In genomic region chr3:57562996-57563506, GRCm38 (mm10) we compare ENCODE assay signal across 20 mouse cellular contexts. TPM values are rescaled to one million over a fixed set of nuclear protein-coding genes. Genes with fewer than 3 reads are reported as not detected.
A peak's percentile ranks its signal among the peaks of the same experiment; 100 is the strongest.
DNase-seq lines count a peak whose midpoint lies in the region; ATAC-seq and TF ChIP-seq lines count a peak whose summit lies in the region.
"Had no signal": no experiment of that assay in that cellular context is flagged by ENCODE, and none has a peak within 500 bp of the region (broad histone marks: within the 10 kb centered on the region; RNA-seq: fewer than 3 reads in every experiment).

No protein-coding gene starts in this region.

- no peak for TF ChIP-seq POLR2A in brain, embryonic 14.5 days (IDR thresholded peaks at IDR 0.05; ENCODE audit: borderline replicate concordance, extremely low read depth, insufficient read depth, insufficient read length, poor library complexity, severe bottlenecking)

- DNase-seq in forebrain, embryonic 14.5 days (ENCODE audit: low spot score): peak; percentile 16
- no peak for DNase-seq in kidney, postnatal 0 days (ENCODE audit: low spot score)
- DNase-seq in kidney, adult 8-10 months: no peak
- DNase-seq in brain, embryonic 14.5 days (ENCODE audit: low read depth): peak; percentile 52
- DNase-seq in T-cell, adult 2 months (ENCODE audit: low spot score): no peak
- no peak for DNase-seq in layer of hippocampus, adult 9-11 months
- DNase-seq: adrenal gland, postnatal 36 days; cerebellum, adult 8-10 months; kidney, postnatal 10 days; lung, embryonic 14.5 days; right cerebral cortex, postnatal 14 days; thymus, postnatal 14 days had no signal

- no peak overlapping the region for H3K4me2 ChIP-seq in forebrain, embryonic 14.5 days (ENCODE audit: low read length)
- H3K4me2 ChIP-seq in forebrain, embryonic 16.5 days (ENCODE audit: low read length): no peak overlapping the region
- H3K4me2 ChIP-seq in kidney, postnatal 0 days (ENCODE audit: low read length): no peak overlapping the region
- H3K4me2 ChIP-seq in limb, embryonic 12.5 days: no peak overlapping the region
- H3K4me2 ChIP-seq: hindbrain, embryonic 13.5 days; lung, embryonic 14.5 days had no signal

- ATAC-seq in forebrain, embryonic 14.5 days: no peak
- ATAC-seq in forebrain, embryonic 16.5 days: no peak
- no peak for ATAC-seq in kidney, postnatal 0 days (replicated peaks; ENCODE audit: low FRiP score, low read depth)
- no peak for ATAC-seq in limb, embryonic 12.5 days (ENCODE audit: insufficient number of reproducible peaks, insufficient read depth, low FRiP score, low TSS enrichment, low read depth)
- ATAC-seq: activated CD4-positive, CD25-positive, alpha-beta regulatory T cell, adult 4 months had no signal

- no peak overlapping the region for H3K4me3 ChIP-seq in forebrain, embryonic 14.5 days (ENCODE audit: low read depth, low read length)
- H3K4me3 ChIP-seq in forebrain, embryonic 16.5 days (replicated peaks; ENCODE audit: low read length): no peak overlapping the region
- no peak overlapping the region for H3K4me3 ChIP-seq in kidney, postnatal 0 days (replicated peaks; ENCODE audit: low read depth, low read length)
- H3K4me3 ChIP-seq in limb, embryonic 12.5 days (replicated peaks): no peak overlapping the region
- H3K4me3 ChIP-seq: hindbrain, embryonic 13.5 days; left cerebral cortex, adult 2 months; megakaryocyte, embryonic 14.5 days had no signal

- TF ChIP-seq CTCF in kidney, postnatal 0 days (IDR thresholded peaks at IDR 0.05; ENCODE audit: low read depth): no peak
- no peak for TF ChIP-seq CTCF in brain, embryonic 14.5 days (IDR thresholded peaks at IDR 0.05; ENCODE audit: borderline replicate concordance, extremely low read depth, insufficient read depth, insufficient read length)

- H3K9ac ChIP-seq in forebrain, embryonic 14.5 days (ENCODE audit: low read length): no peak overlapping the region
- H3K9ac ChIP-seq in forebrain, embryonic 16.5 days (replicated peaks; ENCODE audit: low read depth, low read length): no peak overlapping the region
- no peak overlapping the region for H3K9ac ChIP-seq in kidney, postnatal 0 days (ENCODE audit: low read depth, low read length)
- no peak overlapping the region for H3K9ac ChIP-seq in limb, embryonic 12.5 days (replicated peaks)
- H3K9ac ChIP-seq: hindbrain, embryonic 13.5 days; lung, embryonic 14.5 days had no signal

- 68% methylated on average over 6 of the region's 6 CpGs for WGBS in forebrain, embryonic 14.5 days
- 55% methylated on average over 6 of the region's 6 CpGs for WGBS in forebrain, embryonic 16.5 days
- WGBS in kidney, postnatal 0 days: 74% methylated on average over 6 of the region's 6 CpGs
- 62% methylated on average over 6 of the region's 6 CpGs for WGBS in limb, embryonic 12.5 days

- H3K4me1 ChIP-seq in forebrain, embryonic 14.5 days (ENCODE audit: control insufficient read depth, insufficient read depth, low read length): no peaks in the 10 kb centered on the region
- H3K4me1 ChIP-seq in forebrain, embryonic 16.5 days (replicated peaks; ENCODE audit: control insufficient read depth, insufficient read depth, low read length): no peaks in the 10 kb centered on the region
- H3K4me1 ChIP-seq in kidney, postnatal 0 days (replicated peaks; ENCODE audit: insufficient read depth, low read length): no peaks in the 10 kb centered on the region
- H3K4me1 ChIP-seq in limb, embryonic 12.5 days (replicated peaks): peaks cover 11% of the 10 kb centered on the region
- H3K4me1 ChIP-seq: hindbrain, embryonic 13.5 days; megakaryocyte, embryonic 14.5 days had no signal

- no peak overlapping the region for H3K27ac ChIP-seq in forebrain, embryonic 14.5 days (ENCODE audit: low read depth, low read length)
- H3K27ac ChIP-seq in forebrain, embryonic 16.5 days (ENCODE audit: low read length): no peak overlapping the region
- H3K27ac ChIP-seq in kidney, postnatal 0 days: peak overlapping the region; percentile 42; the same call in 1 of the 2 replicates
- H3K27ac ChIP-seq in limb, embryonic 12.5 days: peak overlapping the region; percentile 46
- H3K27ac ChIP-seq: hindbrain, embryonic 13.5 days; left cerebral cortex, adult 2 months; stomach, postnatal 0 days had no signal

- H3K9me3 ChIP-seq in forebrain, embryonic 14.5 days (replicated peaks; ENCODE audit: control insufficient read depth, low read length): no peaks in the 10 kb centered on the region
- H3K9me3 ChIP-seq in forebrain, embryonic 16.5 days (ENCODE audit: control insufficient read depth, low read length): no peaks in the 10 kb centered on the region
- no peaks in the 10 kb centered on the region for H3K9me3 ChIP-seq in kidney, postnatal 0 days (replicated peaks; ENCODE audit: low read length)
- H3K9me3 ChIP-seq in limb, embryonic 12.5 days: no peaks in the 10 kb centered on the region
- H3K9me3 ChIP-seq: hindbrain, embryonic 13.5 days had no signal

- no peaks in the 10 kb centered on the region for H3K27me3 ChIP-seq in forebrain, embryonic 14.5 days (replicated peaks; ENCODE audit: control insufficient read depth, insufficient read depth, low read length)
- H3K27me3 ChIP-seq in forebrain, embryonic 16.5 days (replicated peaks; ENCODE audit: control insufficient read depth, insufficient read depth, low read length): no peaks in the 10 kb centered on the region
- no peaks in the 10 kb centered on the region for H3K27me3 ChIP-seq in kidney, postnatal 0 days (ENCODE audit: insufficient read depth, low read length)
- no peaks in the 10 kb centered on the region for H3K27me3 ChIP-seq in limb, embryonic 12.5 days
- H3K27me3 ChIP-seq: CH12.LX; hindbrain, embryonic 13.5 days had no signal

- H3K36me3 ChIP-seq in forebrain, embryonic 14.5 days (ENCODE audit: control insufficient read depth, insufficient read depth, low read length): no peaks in the 10 kb centered on the region
- H3K36me3 ChIP-seq in forebrain, embryonic 16.5 days (ENCODE audit: control insufficient read depth, insufficient read depth): no peaks in the 10 kb centered on the region
- 0 out of 2 replicates have a peak, but pooled peaks cover 2% of the 10 kb centered on the region for H3K36me3 ChIP-seq in kidney, postnatal 0 days (ENCODE audit: insufficient read depth, low read length)
- peaks cover 5% of the 10 kb centered on the region for H3K36me3 ChIP-seq in limb, embryonic 12.5 days
- H3K36me3 ChIP-seq: hindbrain, embryonic 13.5 days had no signal

RNA-seq across cellular contexts. Expression of gene Wwtr1, which starts 12.7 kb away (rescaled TPM):
- 12.7 and 12.8 TPM in 2 replicates for polyA plus RNA-seq in forebrain, embryonic 14.5 days (2014; fragmentation: Nextera tagmentation; extraction: Ambion mirVana)
- polyA plus RNA-seq in forebrain, embryonic 16.5 days (2015; fragmentation: Nextera tagmentation; extraction: Ambion mirVana): 9.9 and 12.3 TPM in 2 replicates
- polyA plus RNA-seq in kidney, postnatal 0 days (2015; fragmentation: Nextera tagmentation; extraction: Ambion mirVana): 28.9 TPM in 2 replicates
- 19.6 and 20.6 TPM in 2 replicates for polyA plus RNA-seq in brain, embryonic 14.5 days (2012; rRNA removed)
- 13.8 and 14.0 TPM in 2 replicates for polyA plus RNA-seq in limb, embryonic 12.5 days (2016; fragmentation: Nextera tagmentation; extraction: Ambion mirVana)

Comparison
In these comparisons a context has a peak if more than half of its experiments do, and no peak if none do; other contexts are left out.
1. DNase-seq: peak in forebrain, embryonic 14.5 days (single experiment) and brain, embryonic 14.5 days (single experiment); none in kidney, postnatal 0 days (single experiment), kidney, adult 8-10 months (0 of 2), T-cell, adult 2 months (single experiment) and layer of hippocampus, adult 9-11 months (single experiment).
2. H3K27ac ChIP-seq: peak in kidney, postnatal 0 days (single experiment) and limb, embryonic 12.5 days (single experiment); none in forebrain, embryonic 14.5 days (single experiment) and forebrain, embryonic 16.5 days (single experiment).